Mouse (Mus musculus) megakaryocyte, embryonic 14.5 days (primary cell): ENCODE measurements at regions not wholly inside any gene's neighbourhood (a gene's known extent, or its start where the extent isn't known, plus 50 kb on each side); places are given as distances from the start of the nearest gene placed in this dataset.

Experiments used
- FLI1 ChIP-seq: IDR thresholded peaks from 2 replicates; pipeline ENCODE4 v1.6.1; 2012; ENCODE audit warnings: low read length, inconsistent platforms, mixed read lengths
- GATA1 ChIP-seq: IDR thresholded peaks from 3 replicates; pipeline ENCODE4 v1.6.1; 2012; ENCODE audit warnings: mixed read lengths, low read length, inconsistent platforms, borderline replicate concordance

GRCm38 (mm10) chr17:43190853-43191485 is 79.2 kb upstream of the Adgrf1 start:
- no peak for TF ChIP-seq GATA1
- TF ChIP-seq FLI1 = no peak
